Mouse (Mus musculus): ENCODE data around the gene Slc25a35.

DNA sequence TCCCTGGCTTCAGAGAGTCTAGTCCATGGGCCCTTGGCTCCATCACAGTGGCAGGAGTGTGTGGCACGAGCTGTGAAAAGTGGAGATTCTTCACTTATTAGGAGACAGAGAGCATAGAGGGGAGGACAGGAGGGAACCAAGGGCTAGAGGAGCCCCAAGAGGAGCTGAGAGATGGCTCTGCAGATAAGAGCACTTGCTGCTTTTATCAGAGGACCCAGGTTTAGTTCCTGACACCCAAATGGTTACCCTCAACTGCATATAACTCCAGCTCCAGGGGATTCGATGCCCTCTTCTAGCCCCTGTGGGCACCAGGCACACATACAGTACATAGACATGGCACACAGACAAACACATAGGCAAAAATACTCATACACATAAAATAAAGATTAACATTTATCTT is 43.2 kb upstream of the Slc25a35 start:
- TF ChIP-seq CTCF (IDR thresholded peaks at IDR 0.05; ENCODE audit: borderline replicate concordance, insufficient read depth, low read length) (no peak), POLR2A (IDR thresholded peaks at IDR 0.05; ENCODE audit: low read depth, low read length) (no peak)
